ENCODE assay signal across 29 mouse cellular contexts in genomic region chr16:24600260-24600948, GRCm38 (mm10).
DNase-seq lines count a peak whose midpoint lies in the region; ATAC-seq and TF ChIP-seq lines count a peak whose summit lies in the region.
"Had no signal": no experiment of that assay in that cellular context is flagged by ENCODE, and none has a peak within 500 bp of the region (broad histone marks: within the 10 kb centered on the region; RNA-seq: fewer than 3 reads in every experiment).

No protein-coding gene starts in this region.

- no peak overlapping the region for H3K4me3 ChIP-seq in forebrain, embryonic 13.5 days
- H3K4me3 ChIP-seq in forebrain, embryonic 11.5 days (ENCODE audit: low read depth, low read length), result no peak overlapping the region
- no peak overlapping the region; the same call in 1 of the 2 replicates for H3K4me3 ChIP-seq in layer of hippocampus, adult 2 months
- H3K4me3 ChIP-seq in testis, adult 2 months (ENCODE audit: control insufficient read depth, low read depth, low read length), result peak overlapping the region; percentile 61
- H3K4me3 ChIP-seq: embryonic facial prominence, embryonic 13.5 days; erythroblast, embryonic 14.5 days; heart, embryonic 12.5 days; kidney, embryonic 15.5 days; left cerebral cortex, adult 2 months; liver, embryonic 13.5 days; megakaryocyte, embryonic 14.5 days; midbrain, embryonic 13.5 days; neural tube, embryonic 12.5 days had no signal

- WGBS in forebrain, embryonic 13.5 days, result 80% methylated on average over 14 of the region's 14 CpGs
- 90% methylated on average over 14 of the region's 14 CpGs for WGBS in forebrain, embryonic 11.5 days

- no peak overlapping the region for H3K4me2 ChIP-seq in forebrain, embryonic 13.5 days
- H3K4me2 ChIP-seq in forebrain, embryonic 11.5 days (ENCODE audit: low read depth, low read length, severe bottlenecking), result no peak overlapping the region
- H3K4me2 ChIP-seq: embryonic facial prominence, embryonic 13.5 days; heart, embryonic 12.5 days; kidney, embryonic 15.5 days; liver, embryonic 13.5 days; midbrain, embryonic 13.5 days; neural tube, embryonic 12.5 days had no signal

- H3K9ac ChIP-seq in forebrain, embryonic 13.5 days, result no peak overlapping the region
- no peak overlapping the region for H3K9ac ChIP-seq in forebrain, embryonic 11.5 days (ENCODE audit: low read length)
- H3K9ac ChIP-seq: embryonic facial prominence, embryonic 13.5 days; heart, embryonic 12.5 days; kidney, embryonic 15.5 days; liver, embryonic 13.5 days; midbrain, embryonic 13.5 days; neural tube, embryonic 12.5 days had no signal

- H3K4me1 ChIP-seq in forebrain, embryonic 13.5 days, result no peaks in the 10 kb centered on the region; the same call in 1 of the 2 replicates
- H3K4me1 ChIP-seq in forebrain, embryonic 11.5 days (replicated peaks; ENCODE audit: control insufficient read depth, insufficient read depth, low read length), result no peaks in the 10 kb centered on the region
- H3K4me1 ChIP-seq in testis, adult 2 months (ENCODE audit: control insufficient read depth, insufficient read depth, low read length), result no peaks in the 10 kb centered on the region
- H3K4me1 ChIP-seq: liver, embryonic 13.5 days; megakaryocyte, embryonic 14.5 days; midbrain, embryonic 13.5 days; neural tube, embryonic 12.5 days had no signal

- TF ChIP-seq CTCF in layer of hippocampus, adult 2 months (conservative IDR thresholded peaks at IDR 0.05), result no peak
- no peak for TF ChIP-seq CTCF in testis, adult 2 months (IDR thresholded peaks at IDR 0.05; ENCODE audit: control insufficient read depth, insufficient read depth, insufficient replicate concordance, low read depth, low read length)

- no peaks in the 10 kb centered on the region for H3K36me3 ChIP-seq in forebrain, embryonic 13.5 days (ENCODE audit: poor library complexity, severe bottlenecking)
- H3K36me3 ChIP-seq in forebrain, embryonic 11.5 days (ENCODE audit: control insufficient read depth, insufficient read depth, low read length), result no peaks in the 10 kb centered on the region
- no peaks in the 10 kb centered on the region for H3K36me3 ChIP-seq in testis, adult 2 months (ENCODE audit: control insufficient read depth, insufficient read depth, low read length)
- H3K36me3 ChIP-seq: embryonic facial prominence, embryonic 13.5 days; heart, embryonic 12.5 days; kidney, embryonic 15.5 days; liver, embryonic 13.5 days; midbrain, embryonic 13.5 days; neural tube, embryonic 12.5 days had no signal

- H3K9me3 ChIP-seq in forebrain, embryonic 13.5 days (replicated peaks), result no peaks in the 10 kb centered on the region
- no peaks in the 10 kb centered on the region for H3K9me3 ChIP-seq in forebrain, embryonic 11.5 days (ENCODE audit: control insufficient read depth, low read length)
- H3K9me3 ChIP-seq: embryonic facial prominence, embryonic 13.5 days; heart, embryonic 12.5 days; kidney, embryonic 15.5 days; liver, embryonic 13.5 days; megakaryocyte, embryonic 14.5 days; midbrain, embryonic 13.5 days; neural tube, embryonic 12.5 days had no signal

- no peak overlapping the region for H3K27ac ChIP-seq in forebrain, embryonic 13.5 days
- no peak overlapping the region for H3K27ac ChIP-seq in forebrain, embryonic 11.5 days (ENCODE audit: low read depth, low read length)
- H3K27ac ChIP-seq in layer of hippocampus, adult 2 months, result peak overlapping the region; percentile 25
- H3K27ac ChIP-seq in testis, adult 2 months (ENCODE audit: control insufficient read depth, insufficient read depth, low read depth, low read length), result no peak overlapping the region
- H3K27ac ChIP-seq: embryonic facial prominence, embryonic 13.5 days; hindbrain, postnatal 0 days; kidney, embryonic 15.5 days; left cerebral cortex, adult 2 months; liver, embryonic 13.5 days; midbrain, embryonic 13.5 days; neural tube, embryonic 12.5 days; stomach, postnatal 0 days had no signal

- no peak for TF ChIP-seq POLR2A in testis, adult 2 months (IDR thresholded peaks at IDR 0.05; ENCODE audit: control insufficient read depth, low read depth, low read length)

- no peaks in the 10 kb centered on the region for H3K27me3 ChIP-seq in forebrain, embryonic 13.5 days
- H3K27me3 ChIP-seq in forebrain, embryonic 11.5 days (ENCODE audit: control insufficient read depth, insufficient read depth, low read length), result no peaks in the 10 kb centered on the region
- no peaks in the 10 kb centered on the region for H3K27me3 ChIP-seq in testis, adult 2 months (ENCODE audit: control insufficient read depth, insufficient read depth, low read length)
- H3K27me3 ChIP-seq: embryonic facial prominence, embryonic 13.5 days; heart, embryonic 12.5 days; kidney, embryonic 15.5 days; liver, embryonic 13.5 days; megakaryocyte, embryonic 14.5 days; midbrain, embryonic 13.5 days; neural tube, embryonic 12.5 days had no signal

- ATAC-seq in forebrain, embryonic 13.5 days, result 0 out of 2 replicates have a peak, but pooled peaks have one; percentile 27
- no peak for ATAC-seq in forebrain, embryonic 11.5 days (replicated peaks; ENCODE audit: low FRiP score)
- ATAC-seq: hindbrain, postnatal 0 days; midbrain, embryonic 13.5 days had no signal

- DNase-seq in forebrain, embryonic 11.5 days (ENCODE audit: low spot score), result no peak
- no peak for DNase-seq in layer of hippocampus, adult 2 months (ENCODE audit: low spot score in 2 of 2)
- DNase-seq in layer of hippocampus, postnatal 10 days (ENCODE audit: low spot score in 2 of 2), result no peak
- DNase-seq in testis, postnatal 10 days (ENCODE audit: low spot score), result no peak
- peak; percentile 22 for DNase-seq in right cerebral cortex, postnatal 25 days
- DNase-seq in urinary bladder, adult 18-20 months (ENCODE audit: low spot score in 2 of 2), result no peak
- DNase-seq: adrenal gland, postnatal 36 days; cerebellum, adult 11-12 months; cerebellum, postnatal 14 days; gastrocnemius, postnatal 10 days; heart, adult 18-20 months; heart, postnatal 10 days; kidney, adult 11 months; kidney, postnatal 4 days; layer of hippocampus, adult 9-11 months; liver, embryonic 13.5 days; lung, adult 2 months had no signal
